Mouse (Mus musculus) thymus, adult 2 months (tissue): Measurements from ENCODE around the gene Wipf3. TPM values are rescaled to one million over a fixed set of nuclear protein-coding genes. Genes with fewer than 3 reads are reported as not detected.

Source experiments
- DNase-seq: peaks from one replicate; pipeline ENCODE4 v3.0.0; 2021
- H3K27ac ChIP-seq: fragments of 200-500 bp; 2 replicates; pipeline ENCODE4 v1.5.1; 2012; ENCODE audit warnings: low read length, control low read depth; ENCODE audit not compliant: control insufficient read depth, insufficient read depth
- H3K27me3 ChIP-seq: fragments of 200-500 bp; 2 replicates; pipeline ENCODE4 v1.6.1; 2012; ENCODE audit warnings: mild to moderate bottlenecking, low read length, moderate library complexity, mixed read lengths; ENCODE audit not compliant: control insufficient read depth, insufficient read depth
- H3K36me3 ChIP-seq: fragments of 200-500 bp; 2 replicates; pipeline ENCODE4 v1.6.1; 2012; ENCODE audit warnings: mild to moderate bottlenecking, low read length, moderate library complexity; ENCODE audit not compliant: control insufficient read depth, insufficient read depth
- H3K4me1 ChIP-seq: fragments of 200-500 bp; replicated peaks from 2 replicates; pipeline ENCODE4 v1.6.1; 2012; ENCODE audit warnings: low read length; ENCODE audit not compliant: control insufficient read depth, insufficient read depth
- H3K4me3 ChIP-seq: fragments of 200-500 bp; 2 replicates; pipeline ENCODE4 v1.5.1; 2012; ENCODE audit warnings: mild to moderate bottlenecking, low read length, control low read depth, moderate library complexity; ENCODE audit not compliant: control insufficient read depth, insufficient read depth
- CTCF ChIP-seq: fragments of 200-500 bp; IDR thresholded peaks from 2 replicates; pipeline ENCODE4 v1.5.1; 2012; ENCODE audit warnings: mild to moderate bottlenecking, control low read depth, low read length, moderate library complexity, borderline replicate concordance; ENCODE audit not compliant: control insufficient read depth, poor library complexity, insufficient read depth; ENCODE audit errors: extremely low read depth
- POLR2A ChIP-seq: fragments of 200-500 bp; IDR thresholded peaks from 2 replicates; pipeline ENCODE4 v1.6.1; 2012; ENCODE audit warnings: mild to moderate bottlenecking, low read length, control low read depth, moderate library complexity; ENCODE audit not compliant: control insufficient read depth, poor library complexity, insufficient read depth; ENCODE audit errors: extremely low read depth
- WGBS: fragments of 180-500 bp; shearing (Covaris S2); methylation state at CpG from one replicate; pipeline ENCODE4 v1.1.7; 2018; 5-methylcytosine and 5-hydroxymethylcytosine counted together
- polyA plus RNA-seq: library from polyadenylated mRNA; depleted of rRNA; stranded (reverse); fragments of >200 nt; gene quantifications from 2 replicates; pipeline ENCODE4 v1.2.3, GENCODE M21; 2012

Gene Wipf3
- polyA plus RNA-seq, 1 experiment = 1.6 TPM

- no peaks in the 10 kb centered on the region for H3K4me1 ChIP-seq
- no peak for DNase-seq
- 59% methylated on average over 6 of the region's 6 CpGs for WGBS
- no peak overlapping the region for H3K27ac ChIP-seq
- no peaks in the 10 kb centered on the region for H3K27me3 ChIP-seq
- H3K36me3 ChIP-seq = no peaks in the 10 kb centered on the region
- no peak for TF ChIP-seq POLR2A
- TF ChIP-seq CTCF = no peak
- H3K4me3 ChIP-seq = no peak overlapping the region
Measured at GRCm38 (mm10) chr6:54460172-54460914, 30.9 kb downstream of the Wipf3 start.

- H3K36me3 ChIP-seq = no peaks in the 10 kb centered on the region
- no peaks in the 10 kb centered on the region for H3K27me3 ChIP-seq
- TF ChIP-seq POLR2A = no peak
- no peak for TF ChIP-seq CTCF
- no peak overlapping the region for H3K27ac ChIP-seq
- 58% methylated on average over 13 of the region's 13 CpGs for WGBS
- no peak for DNase-seq
- no peaks in the 10 kb centered on the region for H3K4me1 ChIP-seq
- no peak overlapping the region for H3K4me3 ChIP-seq
Measured at GRCm38 (mm10) chr6:54460915-54461671, 31.7 kb downstream of the Wipf3 start.

- TF ChIP-seq CTCF (no peak), POLR2A (no peak)
- no peak for DNase-seq
- Histone ChIP-seq H3K4me3 (no peak overlapping the region), H3K4me1 (no peaks in the 10 kb centered on the region), H3K27me3 (no peaks in the 10 kb centered on the region), H3K36me3 (no peaks in the 10 kb centered on the region), H3K27ac (no peak overlapping the region)
- WGBS = 93% methylated on average over 6 of the region's 6 CpGs
Measured at GRCm38 (mm10) chr6:54462766-54463165, 33.4 kb downstream of the Wipf3 start.

GRCm38 (mm10) chr6:54463701-54464458 is 34.5 kb downstream of the Wipf3 start:
- WGBS = 74% methylated on average over 8 of the region's 8 CpGs
- no peak overlapping the region for H3K27ac ChIP-seq
- no peak overlapping the region for H3K4me3 ChIP-seq
- TF ChIP-seq POLR2A (no peak), CTCF (no peak)
- H3K27me3 ChIP-seq = no peaks in the 10 kb centered on the region
- DNase-seq = no peak
- no peaks in the 10 kb centered on the region for H3K36me3 ChIP-seq
- H3K4me1 ChIP-seq = no peaks in the 10 kb centered on the region

GRCm38 (mm10) chr6:54464926-54465325 is 35.5 kb downstream of the Wipf3 start:
- H3K4me1 ChIP-seq = no peaks in the 10 kb centered on the region
- H3K27me3 ChIP-seq = no peaks in the 10 kb centered on the region
- no peak overlapping the region for H3K27ac ChIP-seq
- WGBS = 87% methylated on average over 4 of the region's 4 CpGs
- H3K36me3 ChIP-seq = no peaks in the 10 kb centered on the region
- no peak overlapping the region for H3K4me3 ChIP-seq
- DNase-seq = no peak
- TF ChIP-seq CTCF (no peak), POLR2A (no peak)

- Histone ChIP-seq H3K27me3 (no peaks in the 10 kb centered on the region), H3K4me1 (no peaks in the 10 kb centered on the region), H3K27ac (no peak overlapping the region), H3K4me3 (no peak overlapping the region), H3K36me3 (no peaks in the 10 kb centered on the region)
- 89% methylated on average over 3 of the region's 3 CpGs for WGBS
- DNase-seq = no peak
- no peak for TF ChIP-seq POLR2A
- TF ChIP-seq CTCF = no peak
Measured at GRCm38 (mm10) chr6:54467371-54467770, 38.0 kb downstream of the Wipf3 start.
